In genomic region chr2:79456575-79457349, GRCm38 (mm10) we compare ENCODE assay signal across 8 mouse cellular contexts. TPM values are rescaled to one million over a fixed set of nuclear protein-coding genes. Genes with fewer than 3 reads are reported as not detected.
DNase-seq lines count a peak whose midpoint lies in the region; ATAC-seq lines count a peak whose summit lies in the region.

Neurod1 (minus strand) TSS chr2:79456751.
Cerkl (minus strand) TSS chr2:79456785.

- no peak within 1 kb of the TSS for H3K9ac ChIP-seq in embryonic facial prominence, embryonic 15.5 days
- peak within 1 kb of the TSS; percentile 68 for H3K9ac ChIP-seq in midbrain, embryonic 12.5 days (replicated peaks)

- H3K4me1 ChIP-seq in embryonic facial prominence, embryonic 15.5 days, result peaks cover 19% of the 10 kb centered on the region
- peaks cover 53% of the 10 kb centered on the region for H3K4me1 ChIP-seq in midbrain, embryonic 12.5 days

- under 1% methylated on average over 41 of the region's 42 CpGs for WGBS in embryonic facial prominence, embryonic 15.5 days
- WGBS in midbrain, embryonic 12.5 days, result under 1% methylated on average over 39 of the region's 42 CpGs

- peak within 1 kb of the TSS; percentile 45 for H3K4me2 ChIP-seq in embryonic facial prominence, embryonic 15.5 days (replicated peaks)
- peak within 1 kb of the TSS; percentile 64 for H3K4me2 ChIP-seq in midbrain, embryonic 12.5 days (replicated peaks)

- H3K27me3 ChIP-seq in embryonic facial prominence, embryonic 15.5 days, result peaks cover 74% of the 10 kb centered on the region
- H3K27me3 ChIP-seq in midbrain, embryonic 12.5 days, result peaks cover 69% of the 10 kb centered on the region

- no peaks in the 10 kb centered on the region for H3K9me3 ChIP-seq in embryonic facial prominence, embryonic 15.5 days (replicated peaks)
- H3K9me3 ChIP-seq in midbrain, embryonic 12.5 days, result no peaks in the 10 kb centered on the region

- H3K4me3 ChIP-seq in embryonic facial prominence, embryonic 15.5 days (replicated peaks), result peak within 1 kb of the TSS; percentile 30
- H3K4me3 ChIP-seq in midbrain, embryonic 12.5 days, result peak within 1 kb of the TSS; percentile 45

- ATAC-seq in embryonic facial prominence, embryonic 15.5 days (ENCODE audit: insufficient number of reproducible peaks, low FRiP score, low TSS enrichment, low read depth), result peak; percentile 84
- ATAC-seq in midbrain, embryonic 12.5 days (ENCODE audit: low FRiP score, low read depth), result peak; percentile 91
- ATAC-seq in megakaryocyte-erythroid progenitor cell, adult 5-6 weeks (replicated peaks; ENCODE audit: low FRiP score, low TSS enrichment, poor library complexity, severe bottlenecking), result no peak

- no peak within 1 kb of the TSS for H3K27ac ChIP-seq in embryonic facial prominence, embryonic 15.5 days (replicated peaks)
- peak within 1 kb of the TSS; percentile 73 for H3K27ac ChIP-seq in midbrain, embryonic 12.5 days (replicated peaks)

- peak; percentile 14 for DNase-seq in thymus, postnatal 4 days
- no peak for DNase-seq in thymus, postnatal 0 days (ENCODE audit: low spot score)
- DNase-seq in layer of hippocampus, adult 9-11 months, result peak; percentile 66
- no peak for DNase-seq in adrenal gland, adult 2 months
- no peak for DNase-seq in lung, postnatal 36 days

- no peaks in the 10 kb centered on the region for H3K36me3 ChIP-seq in embryonic facial prominence, embryonic 15.5 days
- no peaks in the 10 kb centered on the region for H3K36me3 ChIP-seq in midbrain, embryonic 12.5 days

RNA-seq across cellular contexts. Expression of gene Neurod1, which starts in this region (rescaled TPM):
- polyA plus RNA-seq in thymus, postnatal 0 days (2015; fragmentation: Nextera tagmentation; extraction: Ambion mirVana), result not detected in 2 replicates
- 4.3 and 4.7 TPM in 2 replicates for polyA plus RNA-seq in embryonic facial prominence, embryonic 15.5 days (2015; fragmentation: Nextera tagmentation; extraction: Ambion mirVana)
- 44.4 and 47.6 TPM in 2 replicates for polyA plus RNA-seq in midbrain, embryonic 12.5 days (2016; fragmentation: Nextera tagmentation; extraction: Ambion mirVana)
- not detected in 2 replicates for total RNA-seq in megakaryocyte-erythroid progenitor cell, adult 5-6 weeks (2014; fragmentation: Nextera tagmentation)
- not detected in 2 replicates for total RNA-seq in megakaryocyte-erythroid progenitor cell, adult 5-6 weeks (2017)
- total RNA-seq in adrenal gland, adult 2 months (2021), result not detected
- 0.07 TPM in 1 of 2 replicates, not detected in the other for polyA plus RNA-seq in adrenal gland, adult 2 months (2012; rRNA removed)

RNA-seq across cellular contexts. Expression of gene Cerkl, which starts in this region (rescaled TPM):
- 3.8 and 4.3 TPM in 2 replicates for polyA plus RNA-seq in thymus, postnatal 0 days (2015; fragmentation: Nextera tagmentation; extraction: Ambion mirVana)
- polyA plus RNA-seq in embryonic facial prominence, embryonic 15.5 days (2015; fragmentation: Nextera tagmentation; extraction: Ambion mirVana), result 3.3 and 4.0 TPM in 2 replicates
- polyA plus RNA-seq in midbrain, embryonic 12.5 days (2016; fragmentation: Nextera tagmentation; extraction: Ambion mirVana), result 2.6 and 4.2 TPM in 2 replicates
- 4.6 and 7.0 TPM in 2 replicates for total RNA-seq in megakaryocyte-erythroid progenitor cell, adult 5-6 weeks (2014; fragmentation: Nextera tagmentation)
- 5.0 and 9.1 TPM in 2 replicates for total RNA-seq in megakaryocyte-erythroid progenitor cell, adult 5-6 weeks (2017)
- total RNA-seq in adrenal gland, adult 2 months (2021), result 1 to 10 TPM; 1.4 to 3.0 TPM
- polyA plus RNA-seq in adrenal gland, adult 2 months (2012; rRNA removed), result 0.57 TPM in 1 of 2 replicates, not detected in the other

Comparison
In these comparisons a context has a peak if more than half of its experiments do, and no peak if none do; other contexts are left out.
1. DNase-seq: peak in thymus, postnatal 4 days (single experiment) and layer of hippocampus, adult 9-11 months (single experiment); none in thymus, postnatal 0 days (single experiment), adrenal gland, adult 2 months (single experiment) and lung, postnatal 36 days (single experiment).